Comparison of ENCODE assay signal across 8 mouse cellular contexts in genomic region chr4:45409270-45409669, GRCm38 (mm10). TPM values are rescaled to one million over a fixed set of nuclear protein-coding genes. Genes with fewer than 3 reads are reported as not detected.
DNase-seq lines count a peak whose midpoint lies in the region; ATAC-seq lines count a peak whose summit lies in the region.

No protein-coding gene starts in this region.

- peak; percentile 56 for DNase-seq in ovary, adult 18-20 months (ENCODE audit: low spot score)
- no peak for DNase-seq in ovary, postnatal 10 days (ENCODE audit: low spot score)
- peak; percentile 89 for DNase-seq in embryo, embryonic 10 days (ENCODE audit: low spot score)
- DNase-seq in gastrocnemius, postnatal 25 days: peak; percentile 67
- peak; percentile 81 for DNase-seq in midbrain, embryonic 14.5 days
- DNase-seq in spleen, postnatal 4 days (ENCODE audit: low spot score in 2 of 2): peak; percentile 86 to 90

- H3K9ac ChIP-seq in intestine, embryonic 15.5 days: peak overlapping the region; percentile 94
- H3K9ac ChIP-seq in limb, embryonic 13.5 days: peak overlapping the region; percentile 98
- H3K9ac ChIP-seq in midbrain, embryonic 14.5 days (replicated peaks; ENCODE audit: low read length): peak overlapping the region; percentile 96

- WGBS in intestine, embryonic 15.5 days: 1% methylated on average over 10 of the region's 10 CpGs
- under 1% methylated on average over 10 of the region's 10 CpGs for WGBS in limb, embryonic 13.5 days
- under 1% methylated on average over 10 of the region's 10 CpGs for WGBS in midbrain, embryonic 14.5 days

- H3K27me3 ChIP-seq in intestine, embryonic 15.5 days (replicated peaks): no peaks in the 10 kb centered on the region
- H3K27me3 ChIP-seq in limb, embryonic 13.5 days: no peaks in the 10 kb centered on the region
- no peaks in the 10 kb centered on the region for H3K27me3 ChIP-seq in midbrain, embryonic 14.5 days (ENCODE audit: control insufficient read depth, insufficient read depth, low read length)

- peak; percentile 68 for ATAC-seq in intestine, embryonic 15.5 days
- ATAC-seq in limb, embryonic 13.5 days (ENCODE audit: low FRiP score, low read depth): 0 out of 2 replicates have a peak, but pooled peaks have one; percentile 20
- ATAC-seq in midbrain, embryonic 14.5 days (ENCODE audit: low FRiP score, low TSS enrichment): peak; percentile 27; the same call in 1 of the 2 replicates

- no peaks in the 10 kb centered on the region for H3K36me3 ChIP-seq in intestine, embryonic 15.5 days
- peaks cover 6% of the 10 kb centered on the region for H3K36me3 ChIP-seq in limb, embryonic 13.5 days
- peaks cover 4% of the 10 kb centered on the region for H3K36me3 ChIP-seq in midbrain, embryonic 14.5 days (ENCODE audit: control insufficient read depth, insufficient read depth, low read length)

- peak overlapping the region; percentile 89 for H3K4me2 ChIP-seq in intestine, embryonic 15.5 days (replicated peaks)
- peak overlapping the region; percentile 91 for H3K4me2 ChIP-seq in limb, embryonic 13.5 days (replicated peaks)
- H3K4me2 ChIP-seq in midbrain, embryonic 14.5 days (ENCODE audit: low read length): peak overlapping the region; percentile 57

- H3K4me1 ChIP-seq in intestine, embryonic 15.5 days (replicated peaks): peaks cover 24% of the 10 kb centered on the region; the same call in 1 of the 2 replicates
- peaks cover 21% of the 10 kb centered on the region for H3K4me1 ChIP-seq in limb, embryonic 13.5 days
- H3K4me1 ChIP-seq in midbrain, embryonic 14.5 days (ENCODE audit: control insufficient read depth, insufficient read depth, low read length): peaks cover 23% of the 10 kb centered on the region

- peak overlapping the region; percentile 89 for H3K4me3 ChIP-seq in intestine, embryonic 15.5 days (replicated peaks)
- peak overlapping the region; percentile 96 for H3K4me3 ChIP-seq in limb, embryonic 13.5 days
- peak overlapping the region; percentile 98 for H3K4me3 ChIP-seq in midbrain, embryonic 14.5 days (replicated peaks; ENCODE audit: low read depth, low read length)

- no peaks in the 10 kb centered on the region for H3K9me3 ChIP-seq in intestine, embryonic 15.5 days
- H3K9me3 ChIP-seq in limb, embryonic 13.5 days: no peaks in the 10 kb centered on the region
- no peaks in the 10 kb centered on the region for H3K9me3 ChIP-seq in midbrain, embryonic 14.5 days (ENCODE audit: control insufficient read depth, low read length)

- peak overlapping the region; percentile 92 for H3K27ac ChIP-seq in intestine, embryonic 15.5 days
- peak overlapping the region; percentile 89 for H3K27ac ChIP-seq in limb, embryonic 13.5 days
- H3K27ac ChIP-seq in midbrain, embryonic 14.5 days (replicated peaks; ENCODE audit: low read depth, low read length): peak overlapping the region; percentile 92

RNA-seq across cellular contexts. Expression of gene Slc25a51, which starts 0.7 kb away (rescaled TPM):
- total RNA-seq in gastrocnemius, postnatal 25 days (2021): 10 to 100 TPM; 74.9 to 77.3 TPM
- 53.1 and 54.2 TPM in 2 replicates for polyA plus RNA-seq in intestine, embryonic 15.5 days (2015; fragmentation: Nextera tagmentation; extraction: Ambion mirVana)
- polyA plus RNA-seq in limb, embryonic 13.5 days (2015; fragmentation: Nextera tagmentation; extraction: Ambion mirVana): 53.9 and 68.1 TPM in 2 replicates
- 79.5 and 83.4 TPM in 2 replicates for polyA plus RNA-seq in midbrain, embryonic 14.5 days (2014; fragmentation: Nextera tagmentation; extraction: Ambion mirVana)
